Mouse (Mus musculus) hindbrain, embryonic 15.5 days (tissue): Measurements from ENCODE around the gene Ormdl2. TPM values are rescaled to one million over a fixed set of nuclear protein-coding genes. Genes with fewer than 3 reads are reported as not detected.

Experiments used
- ATAC-seq: fragments of 200-750 bp; cut with Nextera tagmentation; 2 replicates; pipeline ENCODE4 v1.8.0; 2017; ENCODE audit warnings: low read depth, moderate number of reproducible peaks, moderate TSS enrichment; ENCODE audit not compliant: low FRiP score
- H3K27ac ChIP-seq: fragments of 300-500 bp; sonication (generic); replicated peaks from 2 replicates; pipeline ENCODE4 v1.5.1; 2015; ENCODE audit warnings: mild to moderate bottlenecking, inconsistent platforms
- H3K27me3 ChIP-seq: fragments of 300-500 bp; sonication (generic); 2 replicates; pipeline ENCODE4 v1.6.1; 2015; ENCODE audit warnings: control low read depth, inconsistent platforms
- H3K36me3 ChIP-seq: fragments of 300-500 bp; sonication (generic); 2 replicates; pipeline ENCODE4 v1.6.1; 2015; ENCODE audit warnings: control low read depth, inconsistent platforms
- H3K4me1 ChIP-seq: fragments of 300-500 bp; sonication (generic); replicated peaks from 2 replicates; pipeline ENCODE4 v1.6.1; 2015; ENCODE audit warnings: control low read depth, inconsistent platforms
- H3K4me2 ChIP-seq: fragments of 300-500 bp; sonication (generic); 2 replicates; pipeline ENCODE4 v1.6.1; 2015; ENCODE audit warnings: moderate library complexity, mild to moderate bottlenecking, inconsistent platforms
- H3K4me3 ChIP-seq: fragments of 300-500 bp; sonication (generic); 2 replicates; pipeline ENCODE4 v1.5.1; 2015; ENCODE audit warnings: mild to moderate bottlenecking, inconsistent platforms
- H3K9ac ChIP-seq: fragments of 300-500 bp; sonication (generic); 2 replicates; pipeline ENCODE4 v1.6.1; 2015; ENCODE audit warnings: inconsistent platforms
- H3K9me3 ChIP-seq: fragments of 300-500 bp; sonication (generic); 2 replicates; pipeline ENCODE4 v1.6.1; 2016; ENCODE audit warnings: control low read depth, inconsistent platforms
- WGBS: fragments of 180-500 bp; shearing (Covaris S2); methylation state at CpG from one replicate; pipeline ENCODE4 v1.1.7; 2015; 5-methylcytosine and 5-hydroxymethylcytosine counted together
- polyA plus RNA-seq: library from polyadenylated mRNA; unstranded; fragments of >200 nt; fragmentation: Nextera tagmentation; extraction: Ambion mirVana; gene quantifications from 2 replicates; pipeline ENCODE4 v1.2.1, GENCODE M21; 2015

Gene Ormdl2
- 28.1 and 28.8 TPM in 2 replicates for polyA plus RNA-seq

DNA sequence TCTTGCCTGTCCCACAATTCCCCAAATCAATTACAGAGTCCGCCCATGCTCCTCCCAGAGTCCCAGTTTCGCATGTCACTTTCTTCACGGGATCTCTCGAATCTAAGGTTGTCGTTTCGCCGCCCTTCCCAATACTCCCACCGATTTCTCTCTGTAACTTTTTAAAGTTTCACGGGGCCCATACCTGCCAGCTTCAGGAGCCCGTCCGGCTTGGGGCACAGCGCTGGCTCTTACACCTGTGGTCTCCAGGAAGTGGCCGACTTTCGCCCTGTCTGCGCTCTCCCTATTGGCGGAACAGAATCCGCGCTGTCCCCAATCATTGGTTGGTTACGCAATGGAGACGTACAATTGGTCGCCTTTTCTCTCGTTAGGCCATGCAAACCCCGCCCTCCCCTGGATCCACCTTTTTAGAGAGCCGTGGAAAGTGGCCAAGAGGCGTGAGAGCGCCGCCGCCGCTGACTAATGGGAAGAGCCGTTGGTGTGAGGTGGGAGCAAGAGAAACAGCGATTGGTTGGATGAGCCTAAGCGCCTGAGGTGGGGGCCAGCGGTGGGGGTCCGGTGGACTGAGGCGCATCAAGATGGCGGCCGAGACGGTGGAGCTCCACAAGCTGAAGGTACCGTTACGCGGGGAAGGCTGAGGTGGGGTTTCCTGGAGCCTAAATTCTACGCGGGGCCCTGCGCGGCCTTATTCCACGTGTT is at the start of gene Ormdl2:
Ormdl2 (minus strand) TSS at position 288 of the 699 bp plus-strand sequence.
- peak; percentile 99 for ATAC-seq
- no peaks in the 10 kb centered on the region for H3K27me3 ChIP-seq
- H3K4me3 ChIP-seq, result peak within 1 kb of the TSS; percentile 55
- H3K9ac ChIP-seq, result peak within 1 kb of the TSS; percentile 42
- peaks cover 20% of the 10 kb centered on the region for H3K4me1 ChIP-seq
- no peaks in the 10 kb centered on the region for H3K9me3 ChIP-seq
- peak within 1 kb of the TSS; percentile 74 for H3K4me2 ChIP-seq
- WGBS, result under 1% methylated on average over 46 of the region's 46 CpGs
- H3K27ac ChIP-seq, result peak within 1 kb of the TSS; percentile 60
- peaks cover 32% of the 10 kb centered on the region for H3K36me3 ChIP-seq

- H3K4me3 ChIP-seq, result no peak overlapping the region
- ATAC-seq, result no peak
- H3K27me3 ChIP-seq, result no peaks in the 10 kb centered on the region
- H3K36me3 ChIP-seq, result peaks cover 45% of the 10 kb centered on the region
- no peaks in the 10 kb centered on the region for H3K9me3 ChIP-seq
- H3K9ac ChIP-seq, result no peak overlapping the region
- 88% methylated on average over 3 of the region's 3 CpGs for WGBS
- no peaks in the 10 kb centered on the region for H3K4me1 ChIP-seq
- no peak overlapping the region for H3K4me2 ChIP-seq
- no peak overlapping the region for H3K27ac ChIP-seq
Measured at GRCm38 (mm10) chr10:128870341-128870740, 48.9 kb upstream of the Ormdl2 start.

DNA sequence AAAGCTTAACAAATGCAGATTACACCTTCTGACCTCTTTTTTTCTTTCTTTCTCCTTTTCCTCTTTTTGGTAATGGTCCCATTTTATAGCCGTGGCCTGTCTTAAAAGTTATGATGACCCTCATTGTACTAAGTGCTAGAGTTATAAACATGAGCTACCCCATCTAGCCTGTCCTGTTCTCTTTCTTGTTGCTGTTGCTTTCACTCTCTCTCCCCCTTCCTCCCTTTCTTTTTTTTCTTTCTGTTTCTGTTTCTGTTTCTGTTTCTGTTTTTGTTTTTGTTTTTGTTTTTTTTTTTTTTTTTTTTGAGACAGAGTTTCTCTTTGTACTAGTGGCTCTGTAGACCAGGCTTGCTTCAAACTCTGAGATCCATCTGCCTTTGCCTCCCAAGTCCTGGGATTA is 45.1 kb upstream of the Ormdl2 start:
- H3K9ac ChIP-seq, result no peak overlapping the region
- WGBS, result 89% methylated on average over 1 of the region's 1 CpGs
- H3K9me3 ChIP-seq, result no peaks in the 10 kb centered on the region
- no peak overlapping the region for H3K4me3 ChIP-seq
- H3K27me3 ChIP-seq, result no peaks in the 10 kb centered on the region
- no peak overlapping the region for H3K27ac ChIP-seq
- H3K4me2 ChIP-seq, result no peak overlapping the region
- no peaks in the 10 kb centered on the region for H3K4me1 ChIP-seq
- ATAC-seq, result no peak
- peaks cover 14% of the 10 kb centered on the region for H3K36me3 ChIP-seq

DNA sequence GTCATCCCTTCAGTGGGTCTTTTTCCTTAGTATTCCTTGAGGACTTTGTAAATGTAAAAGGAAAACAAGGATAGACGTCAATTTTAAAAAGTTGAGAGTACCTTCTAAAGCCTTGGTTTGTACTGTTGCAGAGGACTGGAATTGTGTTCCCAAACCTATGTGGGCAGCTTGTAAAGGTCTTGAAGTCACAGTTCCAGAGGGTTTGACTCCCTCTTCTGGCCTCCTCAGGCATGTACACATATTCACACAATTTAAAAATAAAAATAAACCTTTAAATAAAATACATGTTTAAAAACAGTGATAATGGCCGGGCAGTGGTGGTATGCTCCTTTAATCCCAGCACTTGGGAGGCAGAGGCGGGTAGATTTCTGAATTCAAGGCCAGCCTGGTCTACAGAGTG is 44.6 kb upstream of the Ormdl2 start:
- H3K9ac ChIP-seq, result no peak overlapping the region
- no peak overlapping the region for H3K4me2 ChIP-seq
- WGBS, result 85% methylated on average over 3 of the region's 3 CpGs
- no peaks in the 10 kb centered on the region for H3K27me3 ChIP-seq
- H3K27ac ChIP-seq, result no peak overlapping the region
- ATAC-seq, result no peak
- H3K4me3 ChIP-seq, result no peak overlapping the region
- H3K4me1 ChIP-seq, result no peaks in the 10 kb centered on the region
- peaks cover 12% of the 10 kb centered on the region for H3K36me3 ChIP-seq
- no peaks in the 10 kb centered on the region for H3K9me3 ChIP-seq

- H3K4me2 ChIP-seq, result no peak overlapping the region
- H3K9ac ChIP-seq, result no peak overlapping the region
Measured at GRCm38 (mm10) chr10:128861176-128861575, 39.7 kb upstream of the Ormdl2 start.

DNA sequence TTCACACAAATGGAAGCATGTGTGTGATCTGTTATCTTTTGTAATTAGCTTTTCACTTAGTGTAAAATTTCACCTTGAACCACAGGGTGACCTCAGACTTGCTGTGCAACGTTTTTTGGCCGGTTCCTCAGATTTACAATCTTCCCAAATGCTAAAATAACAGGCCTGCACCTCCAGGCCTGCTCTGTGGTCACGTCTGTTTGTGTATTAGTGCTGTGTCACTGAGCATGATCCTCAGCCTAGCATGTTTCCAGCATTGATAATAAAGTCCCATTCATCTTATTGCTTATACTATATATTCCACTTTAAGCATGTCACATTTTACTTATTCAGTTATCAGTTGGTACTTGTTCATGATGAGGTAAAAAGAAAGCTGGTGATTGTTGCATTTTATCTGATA is 28.9 kb upstream of the Ormdl2 start:
- Histone ChIP-seq H3K9ac (no peak overlapping the region), H3K27ac (no peak overlapping the region), H3K4me3 (no peak overlapping the region), H3K9me3 (no peaks in the 10 kb centered on the region), H3K4me1 (no peaks in the 10 kb centered on the region), H3K36me3 (peaks cover 44% of the 10 kb centered on the region), H3K27me3 (no peaks in the 10 kb centered on the region), H3K4me2 (no peak overlapping the region)
- 72% methylated on average over 3 of the region's 3 CpGs for WGBS
- no peak for ATAC-seq

More at GRCm38 (mm10) chr10:128861176-128861575, 39.7 kb upstream of the Ormdl2 start:
- ATAC-seq, result no peak
- Histone ChIP-seq H3K27ac (no peak overlapping the region), H3K36me3 (peaks cover 28% of the 10 kb centered on the region), H3K4me1 (no peaks in the 10 kb centered on the region), H3K9me3 (no peaks in the 10 kb centered on the region), H3K4me3 (no peak overlapping the region), H3K27me3 (no peaks in the 10 kb centered on the region)

GRCm38 (mm10) chr10:128848426-128848825 is 27.0 kb upstream of the Ormdl2 start:
- no peaks in the 10 kb centered on the region for H3K4me1 ChIP-seq
- no peak overlapping the region for H3K9ac ChIP-seq
- H3K4me2 ChIP-seq, result no peak overlapping the region
- ATAC-seq, result no peak
- WGBS, result 85% methylated on average over 2 of the region's 2 CpGs
- no peak overlapping the region for H3K4me3 ChIP-seq
- peaks cover 42% of the 10 kb centered on the region for H3K36me3 ChIP-seq
- no peaks in the 10 kb centered on the region for H3K9me3 ChIP-seq
- no peak overlapping the region for H3K27ac ChIP-seq
- H3K27me3 ChIP-seq, result no peaks in the 10 kb centered on the region

GRCm38 (mm10) chr10:128846664-128847063 is 25.2 kb upstream of the Ormdl2 start:
- Histone ChIP-seq H3K27ac (no peak overlapping the region), H3K9me3 (no peaks in the 10 kb centered on the region), H3K36me3 (peaks cover 50% of the 10 kb centered on the region), H3K4me2 (no peak overlapping the region), H3K27me3 (no peaks in the 10 kb centered on the region), H3K4me3 (no peak overlapping the region), H3K9ac (no peak overlapping the region), H3K4me1 (no peaks in the 10 kb centered on the region)
- WGBS, result 98% methylated on average over 4 of the region's 4 CpGs
- no peak for ATAC-seq

GRCm38 (mm10) chr10:128845516-128845915 is 24.1 kb upstream of the Ormdl2 start:
- H3K9me3 ChIP-seq, result no peaks in the 10 kb centered on the region
- H3K4me2 ChIP-seq, result no peak overlapping the region
- no peak overlapping the region for H3K4me3 ChIP-seq
- ATAC-seq, result no peak
- peaks cover 56% of the 10 kb centered on the region for H3K36me3 ChIP-seq
- WGBS, result 78% methylated on average over 2 of the region's 2 CpGs
- H3K9ac ChIP-seq, result no peak overlapping the region
- H3K4me1 ChIP-seq, result no peaks in the 10 kb centered on the region
- H3K27me3 ChIP-seq, result no peaks in the 10 kb centered on the region
- H3K27ac ChIP-seq, result 0 out of 2 replicates have a peak overlapping the region, but pooled peaks have one; percentile 31

GRCm38 (mm10) chr10:128843260-128843659 is 21.8 kb upstream of the Ormdl2 start:
- no peaks in the 10 kb centered on the region for H3K9me3 ChIP-seq
- no peaks in the 10 kb centered on the region for H3K4me1 ChIP-seq
- no peak overlapping the region for H3K4me2 ChIP-seq
- H3K36me3 ChIP-seq, result peaks cover 43% of the 10 kb centered on the region
- ATAC-seq, result no peak
- 95% methylated on average over 5 of the region's 5 CpGs for WGBS
- no peaks in the 10 kb centered on the region for H3K27me3 ChIP-seq
- no peak overlapping the region for H3K9ac ChIP-seq
- no peak overlapping the region for H3K27ac ChIP-seq
- H3K4me3 ChIP-seq, result no peak overlapping the region

GRCm38 (mm10) chr10:128840612-128841011 is 19.2 kb upstream of the Ormdl2 start:
- H3K4me2 ChIP-seq, result no peak overlapping the region
- no peaks in the 10 kb centered on the region for H3K27me3 ChIP-seq
- no peaks in the 10 kb centered on the region for H3K4me1 ChIP-seq
- H3K9me3 ChIP-seq, result no peaks in the 10 kb centered on the region
- no peak overlapping the region for H3K9ac ChIP-seq
- H3K27ac ChIP-seq, result no peak overlapping the region
- ATAC-seq, result no peak
- H3K36me3 ChIP-seq, result peaks cover 50% of the 10 kb centered on the region
- H3K4me3 ChIP-seq, result no peak overlapping the region

- Histone ChIP-seq H3K4me1 (no peaks in the 10 kb centered on the region), H3K9ac (no peak overlapping the region), H3K9me3 (no peaks in the 10 kb centered on the region), H3K4me2 (no peak overlapping the region), H3K4me3 (no peak overlapping the region), H3K36me3 (peaks cover 58% of the 10 kb centered on the region), H3K27ac (no peak overlapping the region), H3K27me3 (no peaks in the 10 kb centered on the region)
- no peak for ATAC-seq
Measured at GRCm38 (mm10) chr10:128839434-128839833, 18.0 kb upstream of the Ormdl2 start.

DNA sequence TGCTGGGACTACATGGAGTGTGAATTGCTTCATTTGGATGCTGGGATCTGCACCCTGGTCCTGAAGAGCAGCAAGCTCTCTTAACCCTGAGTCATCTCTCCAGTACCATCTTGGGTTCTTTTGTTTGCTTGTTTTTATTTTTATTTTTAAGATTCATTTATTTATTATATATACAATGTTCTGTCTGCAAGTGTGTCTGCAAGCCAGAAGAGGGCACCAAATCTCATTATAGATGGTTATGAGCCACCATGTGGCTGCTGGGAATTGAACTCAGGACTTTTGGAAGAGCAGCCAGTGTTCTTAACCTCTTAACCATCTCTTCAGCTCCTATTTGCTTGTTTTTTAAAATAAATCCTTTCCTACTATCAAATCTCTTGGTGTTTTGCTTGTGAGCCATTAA is 16.0 kb upstream of the Ormdl2 start:
- Histone ChIP-seq H3K36me3 (peaks cover 58% of the 10 kb centered on the region), H3K9me3 (no peaks in the 10 kb centered on the region), H3K4me1 (no peaks in the 10 kb centered on the region), H3K4me2 (no peak overlapping the region), H3K9ac (no peak overlapping the region), H3K27me3 (no peaks in the 10 kb centered on the region), H3K4me3 (no peak overlapping the region), H3K27ac (no peak overlapping the region)
- no peak for ATAC-seq
